Mouse (Mus musculus) urinary bladder, adult 2 months (tissue): ENCODE measurements at regions not wholly inside any gene's neighbourhood (a gene's known extent, or its start where the extent isn't known, plus 50 kb on each side); places are given as distances from the start of the nearest gene placed in this dataset.

Experiments
- DNase-seq: peaks from one replicate; pipeline ENCODE4 v3.0.0; 2022; ENCODE audit warnings: low spot score

DNA sequence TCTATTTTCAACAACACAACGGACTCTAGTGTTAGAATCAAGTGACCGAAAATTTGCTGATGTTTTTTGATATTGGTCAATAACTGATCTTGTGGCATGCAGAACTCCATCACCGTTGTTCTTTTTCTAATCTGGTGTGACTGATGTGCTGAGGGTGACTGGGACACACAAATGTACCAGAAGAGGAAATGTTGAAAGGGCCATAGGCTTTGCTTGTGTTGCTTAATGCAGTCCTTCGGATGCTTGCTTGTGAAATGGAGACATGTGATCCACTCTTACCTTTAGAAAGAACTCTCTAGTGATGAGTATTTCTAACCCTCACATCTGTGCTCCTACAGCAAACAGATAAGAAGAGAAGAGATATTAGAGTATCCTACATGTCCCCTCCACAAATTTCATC is 145.9 kb upstream of the Thbs1 start:
- no peak for DNase-seq

DNA sequence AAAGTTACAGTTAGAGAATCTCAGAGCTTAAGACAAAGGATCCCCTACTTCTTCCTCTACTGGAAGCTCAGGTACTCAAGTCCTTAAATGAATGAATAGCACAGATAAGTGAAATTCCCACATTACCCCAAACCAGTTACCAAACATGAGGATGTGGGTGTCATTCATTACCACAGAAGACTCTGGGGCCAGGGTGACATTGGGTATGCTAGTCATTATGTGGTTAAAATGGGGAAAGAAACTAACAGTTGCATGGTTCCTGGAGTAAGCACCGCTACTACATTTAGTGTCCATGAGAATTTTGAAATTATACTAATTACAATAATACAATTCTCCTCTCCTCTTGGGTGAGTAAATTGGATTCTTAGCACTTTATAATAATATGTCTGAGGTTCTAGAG is 142.9 kb upstream of the Thbs1 start:
- no peak for DNase-seq

DNA sequence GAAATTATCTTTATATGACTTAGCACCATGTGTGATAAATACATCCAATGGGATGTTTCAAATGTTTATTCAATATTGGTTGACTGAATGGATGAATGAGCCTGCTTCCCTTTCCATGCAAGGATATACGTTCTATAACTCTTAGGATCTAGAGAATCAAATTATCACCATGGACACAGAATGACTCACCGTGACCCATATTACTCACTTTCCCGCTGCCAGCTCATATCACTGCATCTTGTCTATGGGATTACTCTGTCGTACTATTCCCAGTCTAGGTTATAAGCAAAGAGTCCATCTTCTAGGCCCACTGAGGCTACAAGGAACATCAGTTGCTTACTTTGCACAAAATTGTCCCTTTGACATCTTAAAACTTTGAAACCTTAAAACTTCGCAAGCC is 141.0 kb upstream of the Thbs1 start:
- DNase-seq, result no peak

DNA sequence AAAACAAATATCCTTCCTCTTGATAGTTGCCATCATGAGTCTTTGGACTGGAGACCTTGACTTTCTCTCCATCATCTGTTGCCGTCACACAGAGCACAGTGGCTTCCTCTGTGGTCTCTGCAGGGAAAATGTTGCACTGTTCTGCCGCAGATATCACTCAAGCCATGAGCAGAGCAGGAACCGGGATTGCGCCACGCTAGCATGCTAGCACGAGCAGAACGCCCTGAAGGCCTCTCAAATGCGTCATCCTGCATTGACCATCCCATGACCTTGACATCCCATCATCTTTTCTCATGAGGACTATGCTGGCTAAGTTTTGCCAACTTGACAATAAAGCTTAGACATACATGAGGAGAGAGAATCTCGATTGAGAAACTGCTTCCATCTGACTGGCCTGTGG is 134.6 kb upstream of the Thbs1 start:
- DNase-seq, result no peak

DNA sequence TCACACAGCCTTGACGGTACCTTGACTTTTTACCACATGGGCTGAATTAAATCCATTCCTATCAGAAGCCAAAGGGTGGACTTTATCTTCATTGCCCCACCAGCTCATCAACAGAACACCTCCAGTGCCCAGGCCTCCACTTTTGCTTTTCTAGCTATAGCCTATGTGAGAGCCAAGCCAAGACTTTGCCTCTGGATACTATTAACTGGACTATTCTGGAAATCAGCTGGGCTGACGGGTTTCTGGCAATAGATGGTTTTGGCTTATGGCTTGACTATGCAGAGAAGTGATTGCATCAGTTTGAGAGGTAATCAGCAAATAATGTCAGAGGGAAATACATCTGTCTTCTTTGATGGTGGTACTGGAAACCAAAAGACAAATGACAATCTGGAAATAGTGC is 130.8 kb upstream of the Thbs1 start:
- DNase-seq, result no peak

DNA sequence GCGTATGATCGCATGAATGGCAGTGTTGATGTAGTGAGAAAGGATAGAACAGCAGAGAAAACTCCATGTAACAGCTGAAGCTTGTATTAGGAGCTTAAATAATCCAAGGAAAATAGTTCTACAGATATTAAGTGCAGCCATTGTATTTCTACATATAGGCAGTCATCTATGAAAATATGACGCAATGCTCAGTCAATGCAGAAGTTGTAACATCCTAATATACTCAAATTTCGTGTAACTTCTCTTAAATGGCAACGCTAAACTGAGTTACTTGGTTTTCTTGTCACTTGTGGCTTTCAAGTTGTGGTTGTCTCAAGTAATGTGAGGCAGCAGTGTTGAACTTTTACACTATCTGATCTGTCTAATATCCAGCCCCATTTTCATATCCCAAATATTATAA is 127.1 kb upstream of the Thbs1 start:
- DNase-seq, result no peak

DNA sequence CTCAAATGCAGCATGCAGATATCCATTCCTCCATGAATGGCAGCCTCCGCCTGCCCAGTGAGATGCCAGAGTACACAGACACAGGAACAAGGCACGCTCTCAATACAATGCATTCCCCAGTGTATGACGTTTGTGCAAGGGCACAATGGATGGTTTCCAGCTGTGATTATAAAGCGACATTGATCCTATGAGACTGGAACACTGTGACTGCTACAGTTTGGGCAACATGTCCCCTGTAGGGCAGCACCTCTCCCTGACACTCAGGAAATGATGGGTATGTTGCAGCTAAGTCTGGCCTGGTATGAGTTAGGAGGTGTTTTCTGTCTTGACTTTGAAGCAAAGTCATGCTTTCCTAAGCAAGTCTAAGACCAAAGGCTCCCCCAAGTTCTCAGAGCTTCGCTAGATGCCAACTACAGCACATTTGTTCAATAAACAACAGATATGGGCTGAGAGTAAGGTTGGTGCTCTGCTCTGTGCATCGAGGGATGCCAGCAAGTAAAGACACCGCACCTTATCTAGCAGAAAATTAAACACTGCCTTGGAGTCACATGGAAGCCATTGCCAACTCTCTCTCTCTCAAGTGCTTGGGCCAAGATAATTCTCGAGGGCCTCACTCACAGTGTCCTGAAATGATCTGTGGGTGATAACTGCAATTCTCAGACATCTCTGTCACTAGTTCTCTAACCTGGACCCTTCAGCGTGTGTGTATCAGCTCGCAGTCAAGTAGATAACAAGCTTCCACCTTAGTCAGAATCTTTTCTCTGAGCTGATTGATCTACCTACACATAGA is 124.1 kb upstream of the Thbs1 start:
- DNase-seq, result no peak

DNA sequence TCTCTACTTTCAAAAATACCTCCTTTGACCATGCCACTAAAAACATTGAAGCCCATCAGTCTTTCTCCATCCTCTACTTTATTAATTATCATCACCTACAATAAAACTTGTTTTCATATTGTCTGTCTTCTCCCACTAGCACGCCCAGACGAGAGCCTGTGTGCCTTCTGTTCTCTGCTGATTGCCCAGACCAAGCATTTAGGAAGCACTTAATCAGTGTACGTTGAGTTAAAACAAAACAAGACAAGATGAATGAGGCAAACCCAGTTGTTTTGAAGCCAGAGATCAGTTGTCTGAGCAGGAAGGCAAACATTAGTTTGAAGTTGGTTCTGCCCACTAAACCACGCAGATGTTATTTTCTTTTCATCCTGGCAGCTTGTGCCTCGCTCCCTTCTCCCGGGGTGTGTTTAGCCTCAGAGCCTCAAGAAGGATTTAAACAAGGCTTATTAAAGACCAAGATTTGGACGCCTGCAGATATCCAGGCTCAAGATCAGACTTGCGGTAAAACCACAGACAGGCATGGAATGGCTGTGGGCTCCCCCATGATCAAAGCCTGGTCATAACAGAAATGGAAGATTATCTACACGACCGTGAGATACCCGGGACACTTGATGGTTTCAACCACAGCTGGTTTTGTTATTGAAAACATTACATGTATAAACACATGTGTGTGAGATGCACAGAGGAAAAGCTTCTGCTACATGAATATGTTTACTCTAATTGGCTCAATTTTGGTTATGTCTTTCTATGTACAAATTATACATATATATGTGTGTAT is 123.1 kb upstream of the Thbs1 start:
- DNase-seq, result no peak

DNA sequence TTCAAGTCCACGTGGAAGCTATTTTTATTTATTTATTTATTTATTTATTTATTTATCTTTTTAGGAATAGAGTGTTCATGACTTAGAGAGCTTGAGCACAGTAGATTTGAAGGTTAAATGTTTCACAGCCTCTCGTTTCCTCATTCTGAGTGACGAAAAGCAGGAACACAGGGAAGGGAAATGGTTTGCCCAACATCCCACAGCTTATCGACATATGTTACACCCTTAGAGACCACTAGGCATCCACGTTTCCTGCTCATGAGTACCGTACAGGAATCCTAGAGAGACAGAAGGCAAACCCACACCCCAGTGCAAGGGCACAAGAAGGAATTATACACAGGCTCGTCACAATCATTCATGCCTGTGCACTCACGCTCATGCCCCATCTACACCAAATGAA is 122.5 kb upstream of the Thbs1 start:
- no peak for DNase-seq

DNA sequence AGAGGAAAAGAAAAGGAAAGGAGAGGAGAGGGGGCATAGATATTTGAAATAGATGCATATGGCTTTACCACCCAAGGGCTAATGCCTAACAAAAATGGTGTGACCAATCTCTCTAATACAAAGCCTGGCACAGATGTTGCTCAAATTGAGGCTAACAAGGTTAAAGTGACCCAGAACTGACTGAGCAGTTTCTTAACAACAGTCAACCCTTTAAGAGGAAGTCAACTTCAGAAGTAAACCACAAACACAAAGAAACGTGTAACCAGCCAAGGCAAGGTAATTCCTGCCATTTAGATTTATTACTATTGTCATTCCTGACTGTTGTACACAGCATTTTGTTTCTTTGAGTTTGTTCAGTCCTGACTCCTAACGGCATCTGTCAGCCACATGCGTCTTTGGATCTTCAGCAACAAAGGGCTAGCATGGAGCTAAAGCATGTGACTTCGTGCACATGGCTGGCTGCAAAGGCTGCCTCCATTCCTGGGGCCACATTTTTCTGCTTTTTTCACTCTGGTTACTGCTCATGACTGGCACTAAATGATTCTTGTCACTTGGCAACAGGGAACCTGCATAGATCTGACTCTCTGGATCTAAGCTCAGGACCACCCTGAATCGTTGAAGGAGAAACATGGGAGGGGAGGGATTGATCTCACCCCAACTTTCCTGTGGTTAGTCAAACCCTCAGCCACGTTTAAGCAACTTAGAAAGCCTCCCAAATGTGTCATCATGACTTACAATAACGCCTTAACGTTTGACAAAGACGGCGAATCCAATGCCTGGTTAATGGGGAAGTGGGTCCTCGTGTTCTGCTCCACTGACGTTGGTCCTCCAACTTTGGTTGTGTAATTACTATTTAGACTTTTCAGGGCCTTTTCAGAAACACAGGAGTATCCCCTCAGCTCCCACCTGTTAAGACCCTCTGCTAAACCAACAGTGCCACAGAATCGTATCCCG is 115.3 kb upstream of the Thbs1 start:
- DNase-seq, result no peak

DNA sequence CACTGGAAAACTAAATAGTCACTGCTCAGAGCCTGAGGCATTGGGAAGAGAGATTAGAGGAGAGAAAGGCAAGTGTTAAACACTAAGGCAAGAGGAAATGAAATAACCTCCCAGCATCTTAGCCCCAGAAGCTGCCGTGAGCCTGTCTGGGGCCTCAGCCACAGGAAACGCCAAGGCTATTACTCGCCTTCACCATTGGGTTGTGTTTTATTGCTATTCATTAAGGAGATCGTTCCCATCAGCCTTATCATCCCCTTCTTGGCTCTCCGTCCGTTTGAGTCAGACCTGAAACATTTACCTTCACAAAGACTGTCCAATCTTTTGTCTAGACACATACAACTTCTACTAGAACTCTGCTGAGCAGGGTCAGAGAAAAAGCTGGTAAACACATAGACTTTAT is 112.0 kb upstream of the Thbs1 start:
- no peak for DNase-seq

DNA sequence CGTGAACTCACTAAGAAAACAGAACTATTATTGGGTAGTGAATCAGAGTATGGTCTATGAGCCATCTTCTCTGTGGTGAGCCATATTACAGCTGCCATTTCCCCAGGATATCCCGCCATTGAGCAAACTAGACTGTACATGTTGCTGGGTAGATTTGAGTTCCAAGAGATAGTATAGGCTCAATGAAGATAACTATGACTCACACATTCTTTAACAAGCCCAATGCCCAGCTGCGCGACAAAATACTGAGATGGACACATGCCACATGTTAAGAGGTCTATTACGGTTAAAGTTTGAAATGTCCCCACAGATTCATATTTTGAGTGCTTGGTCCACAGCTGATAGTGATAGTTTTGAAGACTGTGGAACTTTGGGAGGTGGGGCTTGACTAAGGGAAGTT is 107.5 kb upstream of the Thbs1 start:
- DNase-seq, result no peak

DNA sequence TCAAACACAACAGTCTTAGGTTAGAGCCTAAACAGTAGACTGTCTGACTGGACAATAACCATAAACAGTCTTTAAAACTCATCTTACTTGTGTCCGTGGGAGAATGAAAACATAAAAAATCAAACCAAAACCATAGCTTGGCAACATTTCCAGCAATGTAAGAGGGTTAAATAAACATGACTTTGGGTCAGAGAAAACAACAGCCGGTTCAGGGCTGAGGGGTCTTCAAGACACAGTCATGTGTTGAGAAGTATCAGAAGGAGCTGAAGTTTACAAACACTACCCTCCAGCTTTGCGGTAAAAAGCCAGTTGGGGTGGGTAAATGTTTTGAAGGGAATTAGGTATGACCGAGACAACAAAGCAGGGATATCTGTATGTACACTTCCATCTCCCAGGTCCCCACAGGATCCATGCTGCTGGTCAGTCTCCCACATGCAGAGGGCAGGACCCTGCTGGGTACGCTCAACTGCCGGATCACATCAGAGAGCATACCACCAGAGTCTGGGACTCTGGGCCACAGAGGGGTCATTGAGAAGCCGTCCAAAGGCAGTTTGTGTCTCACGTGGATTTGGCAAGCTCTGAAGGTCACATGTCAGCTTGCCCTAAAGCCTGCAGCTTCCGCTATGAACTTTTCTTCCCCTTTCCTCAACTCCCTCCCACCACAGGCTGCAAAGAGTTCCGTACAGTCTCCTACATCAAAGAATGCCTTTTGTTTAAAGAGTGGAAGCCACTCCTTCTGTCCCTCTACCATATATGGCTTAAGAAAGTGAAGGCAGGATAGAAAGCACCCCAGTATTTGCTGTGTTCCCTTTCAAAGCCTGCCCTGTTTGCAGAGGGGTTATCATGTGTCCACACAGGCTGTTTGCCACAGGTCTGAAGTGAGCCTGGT is 103.9 kb upstream of the Thbs1 start:
- no peak for DNase-seq

DNA sequence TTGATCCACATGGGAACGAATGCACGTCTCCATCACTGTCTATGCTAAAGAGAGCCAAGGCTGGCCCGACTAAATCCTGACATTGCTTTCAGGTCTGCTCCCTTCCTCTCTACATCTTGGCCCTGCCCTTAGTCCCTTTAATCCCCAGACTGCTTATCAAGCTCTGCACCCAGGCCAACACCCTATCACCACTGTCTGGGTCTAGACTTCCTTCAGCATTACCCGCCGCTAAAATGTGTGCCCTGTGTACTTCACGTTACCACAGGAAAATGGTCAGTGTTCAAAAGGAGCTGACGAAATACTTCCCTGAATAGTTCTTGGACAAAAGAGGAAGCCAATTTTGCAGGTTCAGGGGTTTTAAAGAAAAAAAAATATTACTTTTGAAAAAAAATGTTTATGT is 100.0 kb upstream of the Thbs1 start:
- no peak for DNase-seq

DNA sequence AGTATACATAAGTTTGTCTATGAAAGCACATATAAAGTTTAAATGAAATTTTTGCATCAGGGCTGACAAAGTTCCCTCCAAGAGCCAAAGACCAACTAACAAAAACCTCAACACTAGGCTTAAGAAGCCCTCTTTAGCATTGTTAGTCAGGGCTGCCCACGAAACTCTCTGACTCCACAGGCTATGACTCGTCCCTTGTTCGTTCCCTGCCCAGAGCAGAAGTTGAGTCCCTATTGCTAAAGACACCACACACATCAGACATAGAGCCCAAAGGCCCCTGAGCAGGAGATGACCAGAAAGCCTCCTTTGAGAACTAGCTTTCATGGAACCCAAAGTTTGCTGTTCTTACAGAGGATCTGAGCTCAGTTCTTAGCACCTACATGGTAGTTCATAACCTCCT is 99.5 kb upstream of the Thbs1 start:
- DNase-seq, result no peak

DNA sequence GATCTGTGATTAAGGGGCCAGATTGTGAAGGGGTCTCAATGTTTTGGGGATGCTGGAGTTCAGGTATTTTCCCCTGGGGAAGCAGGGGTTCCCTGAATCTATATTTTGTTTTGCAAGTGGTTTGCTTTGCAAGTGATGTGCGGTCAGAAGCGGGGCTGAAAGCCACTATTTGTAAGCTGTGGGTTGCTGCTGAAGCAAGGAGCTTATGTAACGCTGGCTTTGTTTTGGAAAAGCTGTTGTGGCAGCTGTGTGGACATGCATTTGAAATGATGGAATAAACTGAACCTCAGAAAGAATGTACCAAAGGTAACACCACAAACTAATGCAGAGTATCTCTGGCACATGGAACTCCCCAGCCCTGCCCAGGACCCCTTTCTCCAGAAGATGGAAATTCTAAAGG is 98.5 kb upstream of the Thbs1 start:
- no peak for DNase-seq

DNA sequence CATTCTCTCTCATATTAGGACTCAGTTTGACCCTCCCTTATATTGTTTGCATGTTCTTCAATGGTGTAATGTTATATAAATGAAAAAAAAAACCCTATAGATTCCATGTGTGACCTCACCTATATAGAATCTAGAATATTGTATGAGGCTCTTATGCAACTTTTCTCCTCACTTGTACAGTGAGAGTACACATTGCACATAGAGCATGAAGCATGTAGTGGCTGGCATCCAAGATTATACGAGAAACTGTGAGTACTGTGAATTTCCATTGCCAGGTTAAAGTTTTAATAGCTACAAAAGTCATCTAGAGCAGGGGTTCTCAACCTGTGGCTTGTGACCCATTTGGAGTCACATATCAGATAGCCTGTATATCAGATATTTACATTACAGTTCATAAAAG is 96.5 kb upstream of the Thbs1 start:
- no peak for DNase-seq

DNA sequence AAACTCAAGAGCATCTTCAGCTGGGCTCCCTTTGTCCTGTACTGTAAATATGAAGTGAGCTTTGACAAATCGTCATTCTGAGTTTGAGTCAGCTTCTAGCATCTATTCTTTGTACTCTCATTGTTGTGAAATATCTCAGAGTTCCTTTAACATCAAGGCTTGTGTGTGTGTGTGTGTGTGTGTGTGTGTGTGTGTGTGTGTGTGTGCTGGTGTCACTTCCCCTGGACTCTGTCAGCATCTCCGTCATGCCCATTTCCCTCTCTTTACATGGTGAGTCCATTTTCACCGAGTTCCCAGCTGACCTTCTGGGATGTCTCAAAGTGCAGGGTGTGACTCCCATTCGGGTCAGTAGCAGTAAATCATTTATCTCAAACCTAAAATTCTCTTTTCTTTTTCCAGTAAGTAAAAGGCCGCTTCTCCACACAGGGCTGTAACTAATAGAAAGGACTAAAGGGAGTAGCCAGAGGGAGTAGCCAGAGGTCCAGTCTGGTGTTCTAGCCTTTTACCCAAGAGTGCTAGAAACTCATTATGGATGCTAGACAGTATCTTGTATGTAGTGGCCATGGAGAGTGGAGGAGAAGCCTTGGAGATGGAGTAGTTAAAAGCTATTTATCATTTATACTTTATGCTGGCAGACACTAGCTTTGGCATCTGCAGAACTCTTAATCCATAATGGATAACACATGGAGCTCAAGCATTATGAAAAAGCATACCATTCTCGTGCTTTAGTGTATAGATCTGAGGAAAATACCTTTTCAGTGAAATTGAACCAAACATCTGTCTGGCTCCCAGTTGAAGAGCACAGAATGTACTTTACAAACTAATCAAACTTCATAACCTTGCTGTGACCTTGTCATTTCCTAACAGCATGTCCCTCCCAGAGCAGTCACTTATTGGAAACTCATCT is 85.6 kb upstream of the Thbs1 start:
- DNase-seq, result no peak

DNA sequence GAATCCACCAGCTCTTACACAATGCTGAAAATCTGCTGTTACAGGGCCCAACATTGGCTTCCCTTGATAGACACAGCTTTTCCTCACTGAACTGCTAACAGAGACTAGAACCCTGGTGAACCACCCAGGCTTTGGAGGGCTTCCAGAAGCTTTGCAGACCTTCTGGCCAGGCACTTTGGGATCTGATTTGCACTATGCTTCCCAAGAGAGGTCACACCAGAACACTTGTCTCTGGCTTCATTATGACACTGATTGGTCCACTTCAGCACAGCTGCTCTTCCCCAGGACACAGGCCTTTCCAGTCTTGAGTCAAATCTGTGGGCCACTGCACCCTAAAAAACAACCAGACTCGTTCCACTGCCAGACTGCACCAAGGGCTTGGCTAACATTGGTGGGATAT is 82.8 kb upstream of the Thbs1 start:
- no peak for DNase-seq

DNA sequence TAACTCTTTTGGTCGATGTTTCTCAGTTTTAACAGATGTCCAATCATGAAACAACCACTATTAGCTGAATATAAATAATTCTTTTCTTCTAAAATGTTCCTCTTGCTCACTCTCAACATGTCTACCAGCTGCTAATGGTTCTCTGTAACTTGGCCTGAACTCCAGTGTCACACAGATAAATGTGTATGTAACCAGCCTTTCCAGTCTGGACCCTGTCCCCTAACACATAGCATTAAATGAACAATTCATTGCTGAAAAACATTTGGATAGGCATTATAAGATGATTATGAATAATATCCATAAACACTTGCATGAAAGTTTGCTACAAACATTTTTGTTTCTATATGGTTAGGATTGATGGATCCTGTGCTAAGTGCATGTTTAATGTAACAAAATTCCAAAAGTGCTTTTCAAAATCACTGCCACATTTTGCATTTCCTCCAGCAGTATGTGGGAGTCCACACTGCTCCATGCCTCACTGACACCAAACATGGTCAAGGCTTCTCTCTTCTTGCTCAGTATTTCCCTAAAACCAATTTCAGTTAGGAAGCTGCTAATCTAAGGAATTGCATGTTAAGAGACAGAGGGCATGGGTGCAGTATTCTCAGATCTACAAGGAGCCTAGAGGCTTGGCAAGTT is 82.1 kb upstream of the Thbs1 start:
- no peak for DNase-seq
